Mouse (Mus musculus): ENCODE data around the gene Tmem258. TPM values are rescaled to one million over a fixed set of nuclear protein-coding genes. Genes with fewer than 3 reads are reported as not detected.
"Not testable (repeated sequence)": the region's sequence is repeated elsewhere in the genome, so short reads cannot be mapped to it uniquely, and the experiment has no call there.

Tmem258 gene
- total and polyA plus RNA-seq, 2 experiments from 2014 or later: 102 to 310 TPM

DNA sequence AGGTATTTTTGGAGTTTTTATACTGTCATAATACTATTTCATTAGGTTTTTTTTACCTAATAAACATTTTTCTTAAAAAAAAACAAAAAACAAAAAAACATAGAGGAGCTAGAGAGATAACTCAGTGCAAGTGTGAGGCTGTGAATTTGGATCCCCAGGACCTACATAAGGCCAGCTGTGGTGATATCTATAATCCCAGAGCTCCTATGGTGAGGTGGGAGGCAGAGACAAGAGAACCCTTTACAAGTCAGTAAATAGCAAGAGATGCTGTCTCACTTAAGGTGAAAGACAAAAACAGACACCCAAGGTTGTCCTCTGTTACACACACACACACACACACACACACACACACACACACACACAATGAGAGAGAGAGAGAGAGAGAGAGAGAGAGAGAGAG lies 34.6 kb upstream of the Tmem258 start:
- no peak overlapping the region for H3K9ac ChIP-seq
- no peaks in the 10 kb centered on the region for H3K9me3 ChIP-seq (ENCODE audit: low read length)
- no peak overlapping the region for H3K4me2 ChIP-seq (ENCODE audit: low read depth)
- H3K4me3 ChIP-seq (ENCODE audit: low read depth, low read length): no peak overlapping the region
- H3K27ac ChIP-seq (ENCODE audit: low read depth, low read length): no peak overlapping the region
- H3K36me3 ChIP-seq (ENCODE audit: insufficient read depth): no peaks in the 10 kb centered on the region
- no peak for TF ChIP-seq CTCF (IDR thresholded peaks at IDR 0.05; ENCODE audit: low read depth)
- no peaks in the 10 kb centered on the region for H3K4me1 ChIP-seq (ENCODE audit: insufficient read depth)
- DNase-seq (no peak), ATAC-seq (no peak)
- H3K27me3 ChIP-seq (ENCODE audit: insufficient read depth, low read length): no peaks in the 10 kb centered on the region

DNA sequence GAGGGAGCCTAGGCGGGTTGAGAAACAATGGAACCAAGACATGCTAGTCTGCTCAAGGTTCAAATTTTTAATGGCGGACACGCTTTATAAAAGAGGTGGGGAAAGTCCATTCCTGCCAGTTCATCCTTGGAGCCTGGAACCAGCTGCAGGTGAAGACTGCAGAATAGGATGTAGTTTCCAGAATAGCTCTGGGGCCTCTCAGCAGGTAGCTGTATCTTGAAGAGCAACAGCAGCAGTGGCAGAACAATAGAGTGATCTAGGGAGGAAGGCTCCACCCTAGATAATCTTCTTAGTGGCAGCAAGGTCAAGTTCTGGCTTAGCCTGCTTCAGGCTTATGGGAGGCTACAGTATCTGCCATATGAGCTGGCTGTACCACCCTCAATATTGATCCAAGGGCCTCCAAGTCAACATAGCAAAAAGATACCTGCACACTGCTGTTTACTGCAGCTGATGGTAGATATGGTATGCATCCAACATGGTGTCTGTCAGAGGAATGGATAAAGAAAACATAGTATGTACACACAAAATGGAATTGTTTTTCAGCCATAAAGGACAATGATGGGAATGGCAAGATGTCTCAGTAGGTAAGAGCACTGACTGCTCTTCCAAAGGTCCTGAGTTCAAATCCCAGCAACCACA lies 34.0 kb upstream of the Tmem258 start:
- H3K4me3 ChIP-seq (ENCODE audit: low read depth, low read length); H3K27me3 ChIP-seq (ENCODE audit: insufficient read depth, low read length); H3K4me1 ChIP-seq (ENCODE audit: insufficient read depth); H3K9ac ChIP-seq; H3K4me2 ChIP-seq (ENCODE audit: low read depth); H3K27ac ChIP-seq (ENCODE audit: low read depth, low read length); DNase-seq; H3K9me3 ChIP-seq (ENCODE audit: low read length); H3K36me3 ChIP-seq (ENCODE audit: insufficient read depth); ATAC-seq: not testable (repeated sequence)
- 92% methylated on average over 3 of the region's 3 CpGs for WGBS

DNA sequence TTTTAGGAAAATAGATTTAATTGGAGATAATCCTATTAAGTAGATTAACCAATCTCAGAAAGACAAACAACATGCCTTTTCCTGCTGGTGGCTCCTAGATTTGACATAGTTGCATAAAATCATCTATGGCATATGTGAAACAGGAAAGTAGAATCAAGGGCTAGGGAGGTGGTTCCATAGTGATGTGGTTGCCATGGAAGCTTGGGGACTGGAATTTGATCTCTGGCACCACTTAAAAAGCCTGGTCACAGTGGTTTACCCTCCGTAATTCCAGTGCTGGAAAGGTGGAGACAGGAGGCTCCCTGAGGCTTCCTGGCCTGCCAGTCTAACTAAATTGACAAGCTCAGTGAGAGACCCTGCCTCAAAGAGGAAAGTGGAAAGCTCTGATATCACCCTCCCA lies 33.3 kb upstream of the Tmem258 start:
- WGBS: 14% methylated on average over 1 of the region's 1 CpGs

DNA sequence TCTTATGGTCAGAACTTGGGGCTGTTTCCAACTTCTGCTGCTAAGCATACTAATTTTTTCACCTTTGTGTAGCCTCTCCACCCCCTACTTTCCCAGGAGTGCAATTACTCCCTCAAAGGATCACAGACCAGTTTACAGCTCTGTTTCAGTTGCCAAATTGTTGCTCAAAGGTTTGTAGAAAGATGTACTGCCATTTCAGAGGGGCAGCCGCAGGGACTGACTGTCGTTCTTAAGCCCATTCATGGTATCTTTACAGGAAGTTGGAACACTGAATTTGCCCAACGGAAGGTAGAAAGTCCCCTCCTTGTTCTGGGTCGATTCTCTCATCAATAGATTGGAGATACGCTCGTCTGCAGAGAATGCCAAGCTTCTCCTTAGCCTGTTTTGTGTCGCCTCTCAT lies 32.5 kb upstream of the Tmem258 start:
- Histone ChIP-seq H3K36me3 (ENCODE audit: insufficient read depth) (no peaks in the 10 kb centered on the region), H3K9me3 (ENCODE audit: low read length) (no peaks in the 10 kb centered on the region), H3K4me2 (ENCODE audit: low read depth) (no peak overlapping the region), H3K4me3 (ENCODE audit: low read depth, low read length) (no peak overlapping the region), H3K4me1 (ENCODE audit: insufficient read depth) (no peaks in the 10 kb centered on the region), H3K27me3 (ENCODE audit: insufficient read depth, low read length) (no peaks in the 10 kb centered on the region), H3K27ac (ENCODE audit: low read depth, low read length) (no peak overlapping the region), H3K9ac (no peak overlapping the region)
- ATAC-seq (no peak), DNase-seq (no peak)
- TF ChIP-seq CTCF (IDR thresholded peaks at IDR 0.05; ENCODE audit: low read depth): no peak
- 74% methylated on average over 7 of the region's 7 CpGs for WGBS

More for the DNA sequence above, 33.3 kb upstream of the Tmem258 start:
- no peak for TF ChIP-seq CTCF (IDR thresholded peaks at IDR 0.05; ENCODE audit: low read depth)
- H3K27me3 ChIP-seq (ENCODE audit: insufficient read depth, low read length): no peaks in the 10 kb centered on the region
- H3K36me3 ChIP-seq (ENCODE audit: insufficient read depth): no peaks in the 10 kb centered on the region
- H3K27ac ChIP-seq (ENCODE audit: low read depth, low read length): no peak overlapping the region
- ATAC-seq (no peak), DNase-seq (no peak)
- H3K4me1 ChIP-seq (ENCODE audit: insufficient read depth): no peaks in the 10 kb centered on the region
- no peak overlapping the region for H3K4me3 ChIP-seq (ENCODE audit: low read depth, low read length)
- no peak overlapping the region for H3K9ac ChIP-seq
- H3K4me2 ChIP-seq (ENCODE audit: low read depth): no peak overlapping the region
- no peaks in the 10 kb centered on the region for H3K9me3 ChIP-seq (ENCODE audit: low read length)

DNA sequence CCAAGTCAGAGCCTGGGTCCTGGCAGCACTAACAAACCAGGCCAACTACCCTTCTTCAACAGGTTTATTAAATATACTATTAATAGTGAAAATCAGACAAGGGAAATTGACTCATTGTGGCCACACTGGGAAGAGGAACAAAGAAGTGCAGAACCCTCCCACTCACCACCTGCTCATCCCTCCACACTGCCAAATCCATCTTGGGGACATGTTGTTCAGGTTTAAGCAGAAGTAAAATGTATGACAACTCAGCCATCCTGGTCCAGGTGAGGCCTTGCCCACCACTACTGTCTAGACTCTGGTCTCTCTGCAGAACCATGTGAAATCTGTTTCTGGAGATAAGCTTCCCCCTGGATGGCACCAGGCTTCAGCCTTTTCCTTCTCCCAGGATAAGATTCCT lies 32.0 kb upstream of the Tmem258 start:
- Histone ChIP-seq H3K9me3 (ENCODE audit: low read length) (no peaks in the 10 kb centered on the region), H3K27ac (ENCODE audit: low read depth, low read length) (no peak overlapping the region), H3K4me1 (ENCODE audit: insufficient read depth) (no peaks in the 10 kb centered on the region), H3K27me3 (ENCODE audit: insufficient read depth, low read length) (no peaks in the 10 kb centered on the region), H3K36me3 (ENCODE audit: insufficient read depth) (no peaks in the 10 kb centered on the region), H3K4me3 (ENCODE audit: low read depth, low read length) (no peak overlapping the region), H3K9ac (no peak overlapping the region), H3K4me2 (ENCODE audit: low read depth) (no peak overlapping the region)
- ATAC-seq (no peak), DNase-seq (no peak)
- no peak for TF ChIP-seq CTCF (IDR thresholded peaks at IDR 0.05; ENCODE audit: low read depth)

DNA sequence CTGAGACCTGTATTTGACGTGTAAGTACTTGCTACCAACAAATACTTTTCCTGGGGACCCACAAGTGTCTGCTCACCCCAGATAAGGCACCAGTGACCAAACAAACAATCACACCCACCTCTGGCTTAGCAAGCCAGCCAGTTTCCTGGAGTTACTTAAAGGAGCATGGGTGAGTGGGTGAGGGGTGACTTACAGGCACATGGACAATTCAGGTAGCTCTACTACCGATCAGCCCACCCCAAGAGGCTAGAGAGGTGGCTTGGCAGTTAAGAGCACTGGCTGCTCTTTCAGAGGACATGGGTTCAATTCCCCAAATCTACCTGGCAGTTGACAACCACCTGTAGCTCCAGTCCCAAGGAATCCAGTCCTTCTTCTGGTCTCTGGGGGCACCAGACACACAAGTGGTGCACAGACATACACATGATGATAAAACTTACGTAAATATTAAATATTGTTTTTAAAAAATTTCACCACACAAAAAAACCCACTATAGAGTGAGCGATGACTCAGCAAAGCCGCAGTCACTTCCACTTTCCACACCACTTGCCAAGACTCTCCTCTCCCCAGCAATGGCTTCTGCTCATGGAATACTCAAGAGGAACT lies 30.6 kb upstream of the Tmem258 start:
- 88% methylated on average over 5 of the region's 5 CpGs for WGBS
- no peak for ATAC-seq
- no peaks in the 10 kb centered on the region for H3K4me1 ChIP-seq (ENCODE audit: insufficient read depth)

DNA sequence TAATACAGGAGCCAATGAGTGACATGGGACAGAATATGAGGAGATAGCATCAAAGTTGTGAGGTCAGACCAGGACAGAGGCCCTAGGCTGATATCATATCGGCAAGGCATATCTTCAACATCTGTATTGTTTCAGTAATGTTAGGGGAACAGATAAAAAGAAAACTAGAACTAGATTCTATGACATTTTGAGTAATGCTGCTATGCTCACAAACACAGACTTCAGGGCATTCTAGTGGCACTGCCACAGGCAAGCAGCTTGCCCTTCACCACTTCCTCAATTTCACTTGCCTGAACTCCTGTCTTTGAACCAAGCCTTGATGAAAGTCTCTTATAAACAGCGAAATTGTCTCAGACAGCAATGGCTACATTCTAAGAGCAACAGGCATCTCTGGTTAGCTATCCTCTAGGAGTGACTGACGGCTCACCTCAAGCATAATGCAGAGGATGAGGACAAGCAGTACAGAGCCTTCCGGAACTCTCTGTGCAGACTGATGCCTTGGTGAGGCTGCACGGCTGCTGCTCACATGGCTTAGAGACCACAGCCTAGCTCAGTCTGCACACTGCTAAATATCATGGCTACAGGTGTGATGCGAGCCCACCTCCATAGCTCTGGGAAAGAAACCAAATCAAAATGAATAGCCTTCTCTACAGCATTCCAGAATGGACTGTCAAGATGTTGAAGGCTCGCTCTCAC lies 29.8 kb upstream of the Tmem258 start:
- H3K9me3 ChIP-seq (ENCODE audit: low read length): no peaks in the 10 kb centered on the region
- TF ChIP-seq CTCF (IDR thresholded peaks at IDR 0.05; ENCODE audit: low read depth): no peak
- no peak overlapping the region for H3K4me3 ChIP-seq (ENCODE audit: low read depth, low read length)
- 92% methylated on average over 7 of the region's 7 CpGs for WGBS
- H3K4me2 ChIP-seq (ENCODE audit: low read depth): no peak overlapping the region
- H3K9ac ChIP-seq: no peak overlapping the region
- no peaks in the 10 kb centered on the region for H3K27me3 ChIP-seq (ENCODE audit: insufficient read depth, low read length)
- no peaks in the 10 kb centered on the region for H3K36me3 ChIP-seq (ENCODE audit: insufficient read depth)
- H3K27ac ChIP-seq (ENCODE audit: low read depth, low read length): no peak overlapping the region
- no peak for ATAC-seq
- no peak for DNase-seq
- no peaks in the 10 kb centered on the region for H3K4me1 ChIP-seq (ENCODE audit: insufficient read depth)

More for the DNA sequence above, 30.6 kb upstream of the Tmem258 start:
- Histone ChIP-seq H3K9me3 (ENCODE audit: low read length) (no peaks in the 10 kb centered on the region), H3K4me2 (ENCODE audit: low read depth) (no peak overlapping the region), H3K9ac (no peak overlapping the region), H3K27ac (ENCODE audit: low read depth, low read length) (no peak overlapping the region), H3K27me3 (ENCODE audit: insufficient read depth, low read length) (no peaks in the 10 kb centered on the region), H3K36me3 (ENCODE audit: insufficient read depth) (no peaks in the 10 kb centered on the region), H3K4me3 (ENCODE audit: low read depth, low read length) (no peak overlapping the region)
- DNase-seq: no peak
- TF ChIP-seq CTCF (IDR thresholded peaks at IDR 0.05; ENCODE audit: low read depth): no peak
